Mouse (Mus musculus): Measurements from ENCODE around the gene Rars. TPM values are rescaled to one million over a fixed set of nuclear protein-coding genes. Genes with fewer than 3 reads are reported as not detected.
A peak's percentile ranks its signal among the peaks of the same experiment; 100 is the strongest.

Gene Rars
- polyA plus RNA-seq, 1 experiment, result 49.7 TPM

DNA sequence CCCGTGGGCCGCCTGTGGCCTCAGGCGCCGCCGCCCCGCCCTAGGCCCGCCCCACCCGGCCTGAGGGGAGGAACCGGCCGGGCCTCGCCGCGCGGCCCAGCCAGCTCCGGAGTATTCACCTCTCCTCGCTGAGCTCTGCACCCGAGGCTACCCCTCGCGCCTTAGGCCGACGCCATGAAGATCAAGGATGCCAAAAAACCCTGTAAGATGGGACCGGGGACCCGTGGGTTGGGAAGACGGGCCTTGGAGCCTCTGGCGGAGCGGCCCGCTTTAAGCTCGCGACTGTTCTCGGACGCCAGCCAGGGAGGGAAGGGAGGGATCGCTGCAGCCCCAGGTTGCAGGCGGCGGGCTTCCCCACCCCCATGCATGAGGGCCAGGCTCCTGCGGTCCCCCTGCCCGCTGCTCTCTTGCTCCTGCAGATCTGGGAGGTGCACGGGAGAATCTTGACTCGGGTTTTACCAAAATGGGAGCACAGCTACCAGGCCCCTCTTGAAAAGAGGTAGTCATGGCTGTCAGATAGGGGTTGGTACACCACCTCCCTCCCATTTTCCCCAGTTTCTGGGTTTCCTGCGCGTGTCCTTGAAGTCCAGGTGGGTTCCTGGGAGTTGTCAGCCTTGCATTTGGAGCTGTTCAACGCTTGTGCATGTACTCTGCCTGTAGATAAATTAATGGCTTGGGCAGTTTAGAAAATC, 64.4 kb downstream of the Rars start:
- DNase-seq (ENCODE audit: low spot score), result peak; percentile 81

- peak; percentile 86 for DNase-seq (ENCODE audit: low spot score)
Observed at GRCm38 (mm10) chr11:35769188-35769745, 65.0 kb downstream of the Rars start, which contains the start of gene Pank3. Pank3 (plus strand) TSS chr11:35769484.

- DNase-seq (ENCODE audit: low spot score), result no peak
Observed at GRCm38 (mm10) chr11:35766845-35767244, 67.5 kb downstream of the Rars start.

- DNase-seq (ENCODE audit: low spot score), result no peak
Observed at GRCm38 (mm10) chr11:35760627-35761003, 73.7 kb downstream of the Rars start.

DNA sequence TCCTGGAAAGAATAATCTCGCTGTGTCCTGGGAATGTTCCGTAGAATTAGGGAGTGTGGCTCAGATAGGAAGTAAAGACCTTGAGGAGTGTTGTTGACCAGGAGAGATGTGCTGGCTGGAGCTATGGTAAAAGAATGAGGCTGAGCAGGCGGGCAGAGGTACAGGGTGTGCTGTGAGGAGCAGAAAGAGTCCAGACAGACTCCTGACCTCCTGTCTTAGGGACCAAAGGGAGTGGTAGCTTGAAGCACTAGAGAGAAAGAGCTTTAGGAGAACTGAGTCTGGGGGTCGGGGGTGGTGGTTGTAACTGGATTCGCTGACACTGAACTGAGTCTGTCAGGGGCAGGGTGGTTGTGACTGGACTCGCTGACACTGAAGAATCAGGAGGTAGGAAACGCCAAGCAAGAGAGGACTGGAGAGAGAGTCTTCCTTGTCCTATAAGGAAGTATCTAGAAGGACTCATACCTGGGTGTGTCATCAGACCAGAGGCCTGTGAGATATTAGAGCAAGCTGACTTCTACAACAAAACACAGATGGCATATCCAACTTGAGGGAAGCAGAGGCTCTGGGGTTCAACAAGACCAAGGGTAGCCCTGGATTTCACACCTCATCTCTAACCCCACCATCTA, 74.2 kb downstream of the Rars start:
- DNase-seq (ENCODE audit: low spot score), result no peak

Other genes starting within 250 kb of the Rars start
- gene Pank3, start 65.0 kb downstream of the Rars start, polyA plus RNA-seq (2012; rRNA removed), result 16.7 and 17.9 TPM in 2 replicates
- 0.07 TPM in 1 of 2 replicates, not detected in the other for gene Fbll1, start 35.6 kb downstream of the Rars start, polyA plus RNA-seq (2012; rRNA removed)
- 33.7 and 34.0 TPM in 2 replicates for gene Wwc1, start 146.0 kb upstream of the Rars start, polyA plus RNA-seq (2012; rRNA removed)